Mouse (Mus musculus) fibroblast of lung, adult 2 months (primary cell): Measurements from ENCODE around the gene 4931422A03Rik.
"Not testable (repeated sequence)": the region's sequence is repeated elsewhere in the genome, so short reads cannot be mapped to it uniquely, and the experiment has no call there.

Experiments used
- DNase-seq: peaks from one replicate; pipeline ENCODE4 v3.0.0-alpha.2; 2011; ENCODE audit warnings: low read depth

The 4931422A03Rik gene

GRCm38 (mm10) chr2:104027458-104028138 is 563 bp downstream of the 4931422A03Rik start, which contains the start of gene Fbxo3:
TSS of gene Fbxo3 (plus strand) at chr2:104027721.
- DNase-seq: no peak

GRCm38 (mm10) chr2:104024656-104025055 is 3.5 kb downstream of the 4931422A03Rik start:
- no peak for DNase-seq

- DNase-seq: no peak
Measured at GRCm38 (mm10) chr2:104023096-104023495, 5.1 kb downstream of the 4931422A03Rik start.

GRCm38 (mm10) chr2:104008853-104009252 is 19.3 kb downstream of the 4931422A03Rik start:
- DNase-seq: not testable (repeated sequence)

DNA sequence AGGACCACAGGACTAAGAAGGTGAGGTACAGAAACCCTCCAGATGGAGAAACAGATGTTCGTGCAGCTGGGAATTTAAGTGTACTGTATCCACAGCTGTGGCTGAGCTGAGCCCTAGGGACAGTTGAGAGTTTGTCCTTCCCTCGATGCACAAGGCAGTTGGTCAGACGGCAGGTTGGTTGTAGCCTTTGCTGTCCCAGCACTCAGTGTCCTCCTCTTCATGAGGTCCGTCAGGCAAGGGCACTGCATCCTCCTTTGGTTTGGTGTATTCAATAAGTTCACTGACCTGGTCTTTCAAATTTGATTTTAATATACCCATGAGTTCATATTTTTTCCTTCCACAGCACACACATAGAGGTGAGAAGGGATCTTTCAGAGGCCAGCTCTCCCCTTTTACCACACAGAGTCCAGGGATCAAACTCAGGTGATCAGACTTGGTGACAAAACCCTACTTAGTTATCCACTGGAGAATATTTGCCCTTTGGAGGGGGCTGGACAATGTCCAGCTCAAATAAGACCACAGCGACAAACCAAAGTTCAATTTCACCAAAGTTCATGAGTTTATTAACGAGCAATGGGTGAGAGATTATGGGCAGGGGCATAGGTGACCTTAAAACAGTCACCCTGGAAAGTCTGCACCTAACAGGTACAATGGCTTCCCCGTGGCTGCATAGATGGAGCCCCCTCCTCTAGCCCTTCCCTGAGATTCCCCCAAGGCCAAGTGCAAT is 20.2 kb downstream of the 4931422A03Rik start:
- DNase-seq: no peak

DNA sequence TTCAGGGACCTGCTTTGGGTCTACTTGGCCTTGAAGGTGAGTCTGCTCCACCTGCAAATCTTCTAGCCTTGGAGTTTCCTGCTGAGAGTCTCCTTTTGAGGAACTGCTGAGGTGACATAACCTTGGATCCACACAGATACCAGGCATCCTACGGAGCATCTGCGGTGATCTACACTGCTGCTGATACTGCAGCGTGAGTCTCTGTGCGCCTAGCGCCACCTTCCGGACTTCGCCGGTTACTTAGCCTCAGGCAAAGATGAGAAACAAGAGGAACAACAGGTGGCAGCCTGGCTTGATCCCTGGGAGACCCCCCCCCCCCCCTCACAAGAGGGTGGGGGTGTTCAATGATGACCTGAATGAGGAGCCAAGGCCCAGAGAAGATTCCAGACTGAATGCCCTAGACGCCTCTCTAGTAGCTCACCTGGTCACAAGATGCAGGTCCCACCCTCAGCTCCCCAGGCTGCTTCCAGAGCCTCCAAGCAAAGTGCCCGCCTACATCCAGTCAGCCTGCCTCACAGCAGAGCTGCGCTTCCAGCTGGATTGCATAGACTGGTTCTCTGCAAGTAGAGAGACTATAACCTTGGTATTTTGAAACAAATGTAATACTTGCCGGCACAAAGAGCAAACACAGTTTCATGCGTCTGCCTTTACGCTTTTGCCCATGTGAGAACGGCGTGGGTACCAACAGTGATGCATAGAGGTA is 25.3 kb downstream of the 4931422A03Rik start:
- no peak for DNase-seq

DNA sequence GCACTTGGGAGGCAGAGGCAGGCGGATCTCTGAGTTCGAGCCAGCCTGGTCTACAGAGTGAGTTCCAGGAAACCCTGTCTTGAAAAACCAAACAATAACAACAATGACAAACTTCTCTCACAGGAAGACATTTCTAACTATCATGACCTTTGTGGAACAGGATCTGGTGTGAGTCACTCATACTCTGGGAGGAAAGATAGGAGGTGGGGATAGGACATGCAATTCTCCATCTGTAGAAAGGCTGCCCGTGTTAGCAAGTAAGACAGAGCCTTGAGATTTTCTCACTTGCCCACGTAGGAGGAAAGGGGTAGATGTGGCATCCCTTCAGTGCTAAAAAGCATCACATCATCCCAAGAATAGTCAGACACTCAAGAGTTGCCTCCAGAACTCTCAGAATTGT is 26.3 kb downstream of the 4931422A03Rik start:
- no peak for DNase-seq

DNA sequence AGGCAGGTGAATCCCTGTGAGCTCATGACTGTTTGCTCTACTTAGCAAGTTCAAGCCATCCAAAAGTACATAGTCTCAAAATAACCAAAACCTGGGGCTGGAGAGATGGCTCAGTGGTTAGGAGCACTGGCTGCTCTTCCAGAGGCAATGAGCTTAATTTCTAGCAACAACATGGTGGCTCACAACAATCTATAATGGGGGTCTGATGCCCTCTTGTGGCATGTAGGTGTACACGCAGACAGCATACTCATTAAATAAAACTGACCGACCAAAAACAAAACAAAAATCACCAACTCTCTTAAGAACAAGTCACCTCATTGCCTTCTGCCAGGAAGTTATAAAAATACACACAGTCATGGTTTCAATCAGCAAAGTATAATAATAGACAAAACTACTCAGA is 27.1 kb downstream of the 4931422A03Rik start:
- DNase-seq: no peak

- DNase-seq: no peak
Measured at GRCm38 (mm10) chr2:103992618-103993332, 35.4 kb downstream of the 4931422A03Rik start.

DNA sequence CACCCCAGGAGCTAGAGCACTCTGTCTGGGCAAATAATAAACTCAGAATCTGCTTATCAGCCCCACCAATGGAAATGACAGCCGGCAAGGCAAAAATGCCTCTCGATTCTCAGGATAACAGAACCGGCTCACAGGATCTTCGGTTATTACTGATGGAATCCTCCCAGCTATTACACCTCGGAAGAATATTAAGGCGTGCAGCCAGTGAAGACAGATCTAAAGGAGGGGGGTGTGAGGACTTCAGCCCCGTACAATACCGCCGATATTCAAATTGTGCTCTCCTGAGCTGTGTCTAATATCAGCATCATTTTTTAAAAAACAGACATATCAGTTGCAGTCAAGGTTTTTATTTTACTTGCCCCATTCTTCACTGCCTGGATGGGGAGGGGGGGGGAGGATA is 36.0 kb downstream of the 4931422A03Rik start:
- DNase-seq: no peak

- DNase-seq: no peak
Measured at GRCm38 (mm10) chr2:103991303-103991702, 36.9 kb downstream of the 4931422A03Rik start.

DNA sequence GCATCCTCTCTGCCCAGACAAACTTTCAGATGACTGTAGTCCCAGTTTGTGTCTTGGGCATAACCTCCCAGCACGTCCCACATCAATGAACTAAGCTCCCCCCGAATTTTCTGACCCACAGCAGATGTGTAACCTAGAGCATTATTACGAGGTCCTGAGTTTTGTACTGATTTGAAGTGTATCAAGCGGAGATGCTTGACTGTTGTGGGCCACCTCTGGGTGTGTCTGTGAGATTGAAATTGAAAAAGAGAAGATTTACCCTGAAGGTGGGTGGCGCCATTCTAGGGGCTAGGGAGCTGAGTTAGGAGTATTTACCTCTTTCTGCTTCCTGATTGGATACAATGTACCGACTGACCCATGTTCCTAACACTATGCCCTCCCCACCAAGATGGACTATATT is 38.4 kb downstream of the 4931422A03Rik start:
- no peak for DNase-seq

GRCm38 (mm10) chr2:103987595-103987994 is 40.6 kb downstream of the 4931422A03Rik start:
- not testable (repeated sequence) for DNase-seq

GRCm38 (mm10) chr2:103983146-103983545 is 45.0 kb downstream of the 4931422A03Rik start:
- no peak for DNase-seq

- peak; percentile 14 for DNase-seq
Measured at GRCm38 (mm10) chr2:103982250-103982649, 45.9 kb downstream of the 4931422A03Rik start.

GRCm38 (mm10) chr2:103977716-103978115 is 50.4 kb downstream of the 4931422A03Rik start:
- no peak for DNase-seq

DNA sequence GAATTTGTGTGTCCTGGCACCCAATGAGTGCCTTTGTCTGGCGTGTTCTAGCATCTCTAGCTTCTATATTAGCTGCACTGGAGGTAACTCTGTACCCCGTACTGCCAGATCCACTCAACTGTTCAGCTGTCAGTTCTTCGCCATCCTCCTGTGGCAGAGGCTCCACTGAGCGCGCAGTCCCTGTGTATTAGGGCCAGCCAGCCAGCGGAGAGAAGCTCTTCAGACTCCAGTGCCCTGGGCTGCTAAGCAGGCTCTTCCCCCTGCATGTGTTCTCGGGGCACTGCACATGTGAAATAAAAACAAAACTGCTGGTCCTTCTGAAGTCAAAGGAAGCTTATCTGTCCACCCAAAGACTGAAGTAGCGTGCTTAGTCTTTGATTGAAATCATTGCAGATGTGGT is 50.9 kb downstream of the 4931422A03Rik start:
- DNase-seq: no peak

- no peak for DNase-seq
Measured at GRCm38 (mm10) chr2:103975904-103976303, 52.3 kb downstream of the 4931422A03Rik start.

DNA sequence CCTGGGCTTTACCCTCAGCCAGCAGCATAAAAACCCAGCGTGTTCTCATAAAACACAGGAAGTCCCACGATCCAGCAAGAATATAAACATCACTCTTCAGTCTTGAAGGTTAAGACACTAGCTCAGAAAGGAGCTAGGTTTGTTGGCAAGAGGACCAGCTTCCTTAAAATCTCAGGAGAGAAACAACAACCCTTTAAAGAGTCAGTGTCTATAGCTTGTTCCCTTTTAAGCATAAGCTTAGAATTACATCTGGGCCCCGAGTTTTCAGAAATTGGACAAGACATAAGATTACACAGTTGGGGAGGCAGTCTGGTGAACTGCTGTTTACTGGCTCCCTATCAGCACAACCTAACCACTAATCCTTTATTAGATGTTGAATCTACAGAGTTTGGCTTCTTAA is 56.3 kb downstream of the 4931422A03Rik start:
- DNase-seq: no peak

DNA sequence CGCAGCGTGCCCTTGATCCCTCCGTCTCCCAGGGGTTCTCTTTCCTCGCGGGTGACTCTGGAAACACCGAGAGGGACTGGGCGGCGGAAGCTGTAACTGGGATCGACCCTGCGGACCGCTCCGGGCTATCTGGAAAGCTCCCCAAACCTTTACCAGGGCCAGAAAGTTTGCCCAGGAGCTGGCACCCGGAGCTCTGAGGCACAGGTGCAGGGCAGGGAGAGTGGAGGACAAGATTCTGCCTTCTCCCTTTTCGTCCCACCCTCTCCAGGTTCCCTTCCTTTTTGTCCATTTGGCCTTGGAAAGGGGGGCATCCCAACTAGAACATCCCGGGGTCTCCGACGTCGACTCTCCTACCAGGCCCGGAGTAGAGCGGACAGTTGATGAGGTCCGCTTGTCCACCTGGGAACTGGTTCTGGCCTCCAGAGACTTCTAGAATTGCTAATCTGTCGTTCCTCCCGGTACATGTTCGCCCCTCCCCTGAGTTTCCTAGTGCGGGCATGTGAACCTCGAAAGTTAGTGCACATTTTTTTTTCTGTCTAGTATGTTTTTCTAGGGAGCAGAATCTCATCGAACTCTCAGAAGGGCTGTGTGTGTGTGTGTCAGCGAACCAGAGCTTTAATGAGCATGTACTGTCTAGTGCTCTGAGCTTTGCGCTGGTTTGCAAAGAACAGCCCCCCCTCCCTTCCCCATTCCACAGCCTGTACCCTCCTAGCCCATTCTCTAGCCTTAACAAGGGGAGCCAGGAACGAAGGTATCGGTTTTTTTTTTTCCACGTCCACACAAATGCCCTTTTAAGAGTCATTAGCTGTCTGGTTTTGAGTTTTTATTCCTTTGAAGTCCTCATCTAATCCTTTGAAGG is 57.1 kb downstream of the 4931422A03Rik start:
- no peak for DNase-seq
